In the genomic region with DNA sequence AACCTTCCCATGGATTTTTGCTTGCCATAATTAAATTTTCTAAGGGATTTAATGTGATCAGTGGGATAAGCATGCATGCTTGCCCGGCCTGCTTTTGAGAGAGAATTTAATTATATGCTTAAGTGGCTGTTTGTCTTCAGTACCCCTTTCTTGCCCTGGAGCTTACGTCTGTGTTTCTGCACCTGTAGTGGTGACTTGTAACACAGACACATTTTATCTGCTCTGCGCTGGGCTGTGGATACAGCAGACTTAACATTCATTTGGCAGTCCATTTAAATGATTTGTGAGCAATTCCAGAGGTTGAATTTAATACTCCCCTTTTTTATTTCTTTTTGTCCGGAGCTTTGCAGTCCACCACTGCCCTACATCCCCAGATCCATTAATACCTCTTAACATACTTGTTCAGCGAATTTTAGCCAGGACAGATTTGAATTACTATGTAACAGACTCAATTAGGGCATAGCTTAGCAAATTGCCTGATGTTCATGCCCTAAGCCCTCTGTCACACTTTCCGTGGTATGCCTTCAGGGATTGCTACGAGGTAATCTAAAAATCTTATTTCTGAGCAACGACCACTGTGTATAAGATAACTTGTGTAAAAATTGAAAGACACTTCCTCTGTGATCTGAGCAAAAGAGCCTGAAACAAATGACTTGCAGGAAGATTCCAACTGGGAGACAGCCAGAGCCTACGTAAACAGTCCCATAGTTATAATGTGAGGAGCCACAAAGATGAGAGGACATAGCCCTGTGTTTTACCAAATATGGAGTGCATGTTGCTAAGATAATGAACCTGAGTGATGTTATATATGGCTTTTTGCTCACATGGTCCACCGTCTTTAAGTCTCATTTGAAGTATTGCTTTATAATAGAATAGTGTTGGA, we compare ENCODE assay signal across 15 mouse cellular contexts.
DNase-seq lines count a peak whose midpoint lies in the region; ATAC-seq and TF ChIP-seq lines count a peak whose summit lies in the region.
"Had no signal": no experiment of that assay in that cellular context is flagged by ENCODE, and none has a peak within 500 bp of the region (broad histone marks: within the 10 kb centered on the region; RNA-seq: fewer than 3 reads in every experiment).

No protein-coding gene starts in this region.

- H3K9ac ChIP-seq in kidney, embryonic 16.5 days (replicated peaks; ENCODE audit: low read length) = no peak overlapping the region
- no peak overlapping the region for H3K9ac ChIP-seq in kidney, embryonic 15.5 days
- no peak overlapping the region for H3K9ac ChIP-seq in embryonic facial prominence, embryonic 14.5 days (ENCODE audit: low read depth, low read length)
- no peak overlapping the region for H3K9ac ChIP-seq in forebrain, postnatal 0 days
- no peak overlapping the region for H3K9ac ChIP-seq in midbrain, embryonic 15.5 days

- no peak for TF ChIP-seq CTCF in forebrain, postnatal 0 days (IDR thresholded peaks at IDR 0.05; ENCODE audit: low read depth)

- H3K4me2 ChIP-seq in kidney, embryonic 16.5 days (replicated peaks; ENCODE audit: low read depth, low read length) = no peak overlapping the region
- no peak overlapping the region for H3K4me2 ChIP-seq in kidney, embryonic 15.5 days
- no peak overlapping the region for H3K4me2 ChIP-seq in embryonic facial prominence, embryonic 14.5 days (ENCODE audit: low read depth, low read length)
- no peak overlapping the region for H3K4me2 ChIP-seq in forebrain, postnatal 0 days (ENCODE audit: low read depth)
- H3K4me2 ChIP-seq in midbrain, embryonic 15.5 days = no peak overlapping the region

- 0 out of 2 replicates have a peak, but pooled peaks cover 13% of the 10 kb centered on the region for H3K36me3 ChIP-seq in kidney, embryonic 16.5 days (ENCODE audit: insufficient read depth, low read length)
- peaks cover 21% of the 10 kb centered on the region for H3K36me3 ChIP-seq in kidney, embryonic 15.5 days
- H3K36me3 ChIP-seq in embryonic facial prominence, embryonic 14.5 days (ENCODE audit: control insufficient read depth, insufficient read depth, low read length) = peaks cover 19% of the 10 kb centered on the region
- H3K36me3 ChIP-seq in forebrain, postnatal 0 days (ENCODE audit: insufficient read depth) = peaks cover 2% of the 10 kb centered on the region; the same call in 1 of the 2 replicates
- H3K36me3 ChIP-seq in midbrain, embryonic 15.5 days (replicated peaks) = no peaks in the 10 kb centered on the region

- ATAC-seq in kidney, embryonic 16.5 days (ENCODE audit: low FRiP score, low TSS enrichment) = peak; percentile 35; the same call in 1 of the 2 replicates
- ATAC-seq in kidney, embryonic 15.5 days (replicated peaks; ENCODE audit: low FRiP score) = no peak
- peak; percentile 73; the same call in 1 of the 2 replicates for ATAC-seq in embryonic facial prominence, embryonic 14.5 days (ENCODE audit: low read depth)
- peak; percentile 47 for ATAC-seq in forebrain, postnatal 0 days
- ATAC-seq in midbrain, embryonic 15.5 days (replicated peaks) = peak; percentile 53

- peaks cover 12% of the 10 kb centered on the region for H3K4me1 ChIP-seq in kidney, embryonic 16.5 days (ENCODE audit: insufficient read depth, low read length)
- H3K4me1 ChIP-seq in kidney, embryonic 15.5 days = peaks cover 3% of the 10 kb centered on the region; the same call in 1 of the 2 replicates
- peaks cover 12% of the 10 kb centered on the region for H3K4me1 ChIP-seq in embryonic facial prominence, embryonic 14.5 days (ENCODE audit: control insufficient read depth, insufficient read depth, low read length)
- H3K4me1 ChIP-seq in forebrain, postnatal 0 days (ENCODE audit: insufficient read depth) = peaks cover 8% of the 10 kb centered on the region
- H3K4me1 ChIP-seq in midbrain, embryonic 15.5 days = peaks cover 22% of the 10 kb centered on the region

- no peaks in the 10 kb centered on the region for H3K9me3 ChIP-seq in kidney, embryonic 16.5 days (ENCODE audit: low read length)
- H3K9me3 ChIP-seq in kidney, embryonic 15.5 days (replicated peaks) = no peaks in the 10 kb centered on the region
- H3K9me3 ChIP-seq in embryonic facial prominence, embryonic 14.5 days (ENCODE audit: control insufficient read depth, low read length) = no peaks in the 10 kb centered on the region
- no peaks in the 10 kb centered on the region for H3K9me3 ChIP-seq in forebrain, postnatal 0 days (ENCODE audit: low read length)
- no peaks in the 10 kb centered on the region for H3K9me3 ChIP-seq in midbrain, embryonic 15.5 days

- WGBS in kidney, embryonic 16.5 days = 42% methylated on average over 10 of the region's 10 CpGs
- WGBS in kidney, embryonic 15.5 days = 45% methylated on average over 10 of the region's 10 CpGs
- 40% methylated on average over 10 of the region's 10 CpGs for WGBS in embryonic facial prominence, embryonic 14.5 days
- 21% methylated on average over 10 of the region's 10 CpGs for WGBS in forebrain, postnatal 0 days
- WGBS in midbrain, embryonic 15.5 days = 19% methylated on average over 10 of the region's 10 CpGs

- H3K4me3 ChIP-seq in kidney, embryonic 16.5 days (ENCODE audit: low read length) = no peak overlapping the region
- no peak overlapping the region for H3K4me3 ChIP-seq in kidney, embryonic 15.5 days (replicated peaks)
- H3K4me3 ChIP-seq in embryonic facial prominence, embryonic 14.5 days (ENCODE audit: low read depth, low read length) = no peak overlapping the region
- no peak overlapping the region for H3K4me3 ChIP-seq in forebrain, postnatal 0 days (ENCODE audit: low read depth, low read length)
- H3K4me3 ChIP-seq in midbrain, embryonic 15.5 days = no peak overlapping the region

- peak; percentile 57 for DNase-seq in embryonic facial prominence, embryonic 14.5 days (ENCODE audit: low spot score)
- DNase-seq in forebrain, postnatal 0 days = peak; percentile 49
- DNase-seq in adrenal gland, postnatal 36 days = no peak
- DNase-seq in urinary bladder, adult 18-20 months (ENCODE audit: low spot score in 2 of 2) = no peak
- no peak for DNase-seq in Muller cell, postnatal 12 days (ENCODE audit: inconsistent ontology term)
- DNase-seq: adrenal gland, adult 2 months; cerebellum, adult 11 months; heart, adult 18-20 months; heart, postnatal 4 days; left cerebral cortex, postnatal 4 days; thymus, adult 2 months had no signal

- no peak overlapping the region for H3K27ac ChIP-seq in kidney, embryonic 16.5 days (ENCODE audit: low read length)
- H3K27ac ChIP-seq in kidney, embryonic 15.5 days = no peak overlapping the region
- peak overlapping the region; percentile 49; the same call in 1 of the 2 replicates for H3K27ac ChIP-seq in embryonic facial prominence, embryonic 14.5 days (replicated peaks; ENCODE audit: low read depth, low read length)
- peak overlapping the region; percentile 60 for H3K27ac ChIP-seq in forebrain, postnatal 0 days (ENCODE audit: low read depth, low read length)
- H3K27ac ChIP-seq in midbrain, embryonic 15.5 days = peak overlapping the region; percentile 8
- H3K27ac ChIP-seq: macrophage had no signal

- H3K27me3 ChIP-seq in kidney, embryonic 16.5 days (ENCODE audit: insufficient read depth, low read length) = no peaks in the 10 kb centered on the region
- H3K27me3 ChIP-seq in kidney, embryonic 15.5 days = no peaks in the 10 kb centered on the region
- no peaks in the 10 kb centered on the region for H3K27me3 ChIP-seq in embryonic facial prominence, embryonic 14.5 days (replicated peaks; ENCODE audit: control insufficient read depth, insufficient read depth, low read length)
- no peaks in the 10 kb centered on the region for H3K27me3 ChIP-seq in forebrain, postnatal 0 days (ENCODE audit: insufficient read depth, low read length)
- no peaks in the 10 kb centered on the region for H3K27me3 ChIP-seq in midbrain, embryonic 15.5 days (replicated peaks)

Comparison
In these comparisons a context has a peak if more than half of its experiments do, and no peak if none do; other contexts are left out.
1. H3K27ac ChIP-seq: peak in embryonic facial prominence, embryonic 14.5 days (single experiment), forebrain, postnatal 0 days (single experiment) and midbrain, embryonic 15.5 days (single experiment); none in kidney, embryonic 16.5 days (single experiment) and kidney, embryonic 15.5 days (single experiment).
2. DNase-seq: peak in embryonic facial prominence, embryonic 14.5 days (single experiment) and forebrain, postnatal 0 days (single experiment); none in adrenal gland, postnatal 36 days (0 of 2), urinary bladder, adult 18-20 months (0 of 2) and Muller cell, postnatal 12 days (single experiment).